Mouse (Mus musculus): ENCODE results near the gene Rnf113a2. TPM values are rescaled to one million over a fixed set of nuclear protein-coding genes. Genes with fewer than 3 reads are reported as not detected.

Gene Rnf113a2
- total RNA-seq, 2 experiments from 2014 or later: 8.5 to 10.8 TPM

GRCm38 (mm10) chr12:84397685-84398084 lies 19.3 kb upstream of the Rnf113a2 start:
- Histone ChIP-seq H3K4me3 (no peak overlapping the region), H3K27ac (no peak overlapping the region)
- no peak for DNase-seq
- no peak for TF ChIP-seq CTCF (IDR thresholded peaks at IDR 0.05)
- intact Hi-C loops (cut with DNase I): no loop called here

GRCm38 (mm10) chr12:84398629-84399028 lies 18.4 kb upstream of the Rnf113a2 start:
- intact Hi-C loops (cut with DNase I): no loop called here
- Histone ChIP-seq H3K27ac (no peak overlapping the region), H3K4me3 (no peak overlapping the region)
- no peak for TF ChIP-seq CTCF (IDR thresholded peaks at IDR 0.05)
- no peak for DNase-seq

GRCm38 (mm10) chr12:84399135-84399534 lies 17.9 kb upstream of the Rnf113a2 start:
- no peak for DNase-seq
- intact Hi-C loops (cut with DNase I): no loop called here
- TF ChIP-seq CTCF (IDR thresholded peaks at IDR 0.05): no peak
- Histone ChIP-seq H3K4me3 (no peak overlapping the region), H3K27ac (peak overlapping the region; percentile 20; the same call in 1 of the 2 replicates)

GRCm38 (mm10) chr12:84399663-84400062 lies 17.3 kb upstream of the Rnf113a2 start:
- intact Hi-C loops (cut with DNase I): no loop called here
- DNase-seq: no peak
- H3K4me3 ChIP-seq: no peak overlapping the region
- peak overlapping the region; percentile 20; the same call in 1 of the 2 replicates for H3K27ac ChIP-seq
- no peak for TF ChIP-seq CTCF (IDR thresholded peaks at IDR 0.05)

GRCm38 (mm10) chr12:84400068-84400467 lies 16.9 kb upstream of the Rnf113a2 start:
- no peak for DNase-seq
- Histone ChIP-seq H3K27ac (no peak overlapping the region), H3K4me3 (no peak overlapping the region)
- intact Hi-C loops (cut with DNase I): no loop called here
- no peak for TF ChIP-seq CTCF (IDR thresholded peaks at IDR 0.05)

GRCm38 (mm10) chr12:84400653-84401052 lies 16.3 kb upstream of the Rnf113a2 start:
- H3K27ac ChIP-seq: no peak overlapping the region
- DNase-seq: no peak
- H3K4me3 ChIP-seq: no peak overlapping the region
- no peak for TF ChIP-seq CTCF (IDR thresholded peaks at IDR 0.05)
- intact Hi-C loops (cut with DNase I): no loop called here

- Histone ChIP-seq H3K27ac (no peak overlapping the region), H3K4me3 (no peak overlapping the region)
- no peak for TF ChIP-seq CTCF (IDR thresholded peaks at IDR 0.05)
- intact Hi-C loops (cut with DNase I): no loop called here
- no peak for DNase-seq
Observed at GRCm38 (mm10) chr12:84402923-84403322, 14.1 kb upstream of the Rnf113a2 start.

GRCm38 (mm10) chr12:84404541-84404940 lies 12.5 kb upstream of the Rnf113a2 start:
- intact Hi-C loops (cut with DNase I): no loop called here
- no peak for TF ChIP-seq CTCF (IDR thresholded peaks at IDR 0.05)
- DNase-seq: no peak
- H3K4me3 ChIP-seq: no peak overlapping the region
- H3K27ac ChIP-seq: no peak overlapping the region

GRCm38 (mm10) chr12:84407259-84407658 lies 9.7 kb upstream of the Rnf113a2 start:
- TF ChIP-seq CTCF (IDR thresholded peaks at IDR 0.05): peak; percentile 10; the same call in 1 of the 2 replicates
- no peak for DNase-seq
- no peak overlapping the region for H3K4me3 ChIP-seq
- intact Hi-C loops (cut with DNase I): no loop called here
- H3K27ac ChIP-seq: no peak overlapping the region

GRCm38 (mm10) chr12:84407874-84408818 lies 8.8 kb upstream of the Rnf113a2 start:
- Histone ChIP-seq H3K27ac (peak overlapping the region; percentile 92), H3K4me3 (peak overlapping the region; percentile 73)
- no peak for TF ChIP-seq CTCF (IDR thresholded peaks at IDR 0.05)
- intact Hi-C loops (cut with DNase I): loop anchor here (2.0 kb wide), 1 partner anchor 43 kb away; the partner anchor contains the start of genes Aldh6a1 and Lin52
- DNase-seq: no peak

- intact Hi-C loops (cut with DNase I): loop anchor here (2.0 kb wide), 1 partner anchor 42 kb away; the partner anchor contains the start of genes Aldh6a1 and Lin52
- peak; percentile 95 for DNase-seq
- peak within 1 kb of the TSS; percentile 73 for H3K4me3 ChIP-seq
- H3K27ac ChIP-seq: peak within 1 kb of the TSS; percentile 92
- TF ChIP-seq CTCF (IDR thresholded peaks at IDR 0.05): no peak
Observed at GRCm38 (mm10) chr12:84408819-84409507, 8.0 kb upstream of the Rnf113a2 start, which contains the start of the genes Entpd5 and Bbof1. Gene Entpd5 (minus strand): TSS chr12:84409029. Gene Bbof1 (plus strand): TSS chr12:84409071.

- no peak for TF ChIP-seq CTCF (IDR thresholded peaks at IDR 0.05)
- H3K27ac ChIP-seq: peak overlapping the region; percentile 88
Observed at GRCm38 (mm10) chr12:84417605-84417922, 568 bp downstream of the Rnf113a2 start.

GRCm38 (mm10) chr12:84423990-84424389 lies 7.0 kb downstream of the Rnf113a2 start:
- no peak for TF ChIP-seq CTCF (IDR thresholded peaks at IDR 0.05)
- DNase-seq: no peak
- intact Hi-C loops (cut with DNase I): no loop called here
- Histone ChIP-seq H3K4me3 (no peak overlapping the region), H3K27ac (no peak overlapping the region)

More at GRCm38 (mm10) chr12:84417605-84417922, 568 bp downstream of the Rnf113a2 start:
- intact Hi-C loops (cut with DNase I): no loop called here
- peak overlapping the region; percentile 77 for H3K4me3 ChIP-seq
- no peak for DNase-seq
